Mouse (Mus musculus) midbrain, postnatal 0 days (tissue): Measurements from ENCODE around the gene Lrrc51. TPM values are rescaled to one million over a fixed set of nuclear protein-coding genes. Genes with fewer than 3 reads are reported as not detected.

ENCODE experiments used
- ATAC-seq: fragments of 200-750 bp; cut with Nextera tagmentation; 2 replicates; pipeline ENCODE4 v1.8.0; 2017; ENCODE audit warnings: moderate number of reproducible peaks, mild to moderate bottlenecking, moderate TSS enrichment, moderate library complexity; ENCODE audit not compliant: low FRiP score
- DNase-seq: peaks from one replicate; pipeline ENCODE4 v3.0.0-alpha.2; 2015; ENCODE audit warnings: low spot score
- H3K27ac ChIP-seq: fragments of 300-500 bp; sonication (generic); 2 replicates; pipeline ENCODE4 v1.5.1; 2014; ENCODE audit warnings: low read depth, mild to moderate bottlenecking, low read length, mixed read lengths
- H3K27me3 ChIP-seq: fragments of 300-500 bp; sonication (generic); 2 replicates; pipeline ENCODE4 v1.6.1; 2014; ENCODE audit warnings: low read length, control low read depth, mixed read lengths; ENCODE audit not compliant: insufficient read depth
- H3K36me3 ChIP-seq: fragments of 300-500 bp; sonication (generic); 2 replicates; pipeline ENCODE4 v1.6.1; 2014; ENCODE audit warnings: low read length, control low read depth, mixed read lengths; ENCODE audit not compliant: insufficient read depth
- H3K4me1 ChIP-seq: fragments of 300-500 bp; sonication (generic); 2 replicates; pipeline ENCODE4 v1.6.1; 2014; ENCODE audit warnings: mild to moderate bottlenecking, control low read depth, antibody characterized with exemption, low read length, mixed read lengths; ENCODE audit not compliant: insufficient read depth
- H3K4me2 ChIP-seq: fragments of 300-500 bp; sonication (generic); 2 replicates; pipeline ENCODE4 v1.6.1; 2014; ENCODE audit warnings: low read depth, mild to moderate bottlenecking, low read length, mixed read lengths; ENCODE audit not compliant: poor library complexity, severe bottlenecking
- H3K4me3 ChIP-seq: fragments of 300-500 bp; sonication (generic); 2 replicates; pipeline ENCODE4 v1.5.1; 2014; ENCODE audit warnings: low read depth, mild to moderate bottlenecking, low read length, moderate library complexity
- H3K9ac ChIP-seq: fragments of 300-500 bp; sonication (generic); replicated peaks from 2 replicates; pipeline ENCODE4 v1.6.1; 2014; ENCODE audit warnings: mild to moderate bottlenecking, low read length, moderate library complexity, mixed read lengths; ENCODE audit not compliant: poor library complexity, severe bottlenecking
- H3K9me3 ChIP-seq: fragments of 300-500 bp; sonication (generic); 2 replicates; pipeline ENCODE4 v1.6.1; 2016; ENCODE audit warnings: low read length, control low read depth
- CTCF ChIP-seq: IDR thresholded peaks from 2 replicates; pipeline ENCODE4 v1.5.1; 2016; ENCODE audit warnings: antibody characterized with exemption, mild to moderate bottlenecking
- WGBS: fragments of 180-500 bp; shearing (Covaris S2); extraction: QIAGEN DNeasy Blood & Tissue Kit; methylation state at CpG from one replicate; pipeline ENCODE4 v1.1.7; 2014; 5-methylcytosine and 5-hydroxymethylcytosine counted together
- polyA plus RNA-seq: library from polyadenylated mRNA; unstranded; fragments of >200 nt; fragmentation: Nextera tagmentation; extraction: Ambion mirVana; gene quantifications from 2 replicates; pipeline ENCODE4 v1.2.1, GENCODE M21; 2015
- total RNA-seq: library from RNA; depleted of rRNA; stranded (reverse); fragments of >200 nt; gene quantifications from 2 replicates; pipeline ENCODE4 v1.2.3, GENCODE M21; 2014

The Lrrc51 gene
- total and polyA plus RNA-seq, 2 experiments from 2014 or later = 6.9 to 7.0 TPM

- Histone ChIP-seq H3K4me2 (no peak overlapping the region), H3K27me3 (no peaks in the 10 kb centered on the region), H3K9me3 (no peaks in the 10 kb centered on the region), H3K27ac (no peak overlapping the region), H3K4me3 (no peak overlapping the region), H3K4me1 (no peaks in the 10 kb centered on the region), H3K9ac (no peak overlapping the region), H3K36me3 (no peaks in the 10 kb centered on the region)
- TF ChIP-seq CTCF = no peak
- DNase-seq (no peak), ATAC-seq (no peak)
- 100% methylated on average over 1 of the region's 1 CpGs for WGBS
These were observed 57.7 kb downstream of the Lrrc51 start for GRCm38 (mm10) chr7:101875978-101876377.

GRCm38 (mm10) chr7:101871296-101871695 lies 62.4 kb downstream of the Lrrc51 start:
- WGBS = 75% methylated on average over 3 of the region's 3 CpGs
- Histone ChIP-seq H3K4me3 (no peak overlapping the region), H3K36me3 (no peaks in the 10 kb centered on the region), H3K4me1 (no peaks in the 10 kb centered on the region), H3K9me3 (no peaks in the 10 kb centered on the region), H3K9ac (no peak overlapping the region), H3K27me3 (no peaks in the 10 kb centered on the region), H3K27ac (no peak overlapping the region), H3K4me2 (no peak overlapping the region)
- ATAC-seq = no peak
- DNase-seq = no peak
- TF ChIP-seq CTCF = no peak

- H3K27ac ChIP-seq = no peak within 1 kb of the TSS
- no peak for ATAC-seq
- no peak for TF ChIP-seq CTCF
- H3K4me3 ChIP-seq = no peak within 1 kb of the TSS
- no peaks in the 10 kb centered on the region for H3K9me3 ChIP-seq
- WGBS = 85% methylated on average over 2 of the region's 2 CpGs
- no peak within 1 kb of the TSS for H3K9ac ChIP-seq
- H3K4me2 ChIP-seq = no peak within 1 kb of the TSS
- DNase-seq = no peak
- no peaks in the 10 kb centered on the region for H3K27me3 ChIP-seq
- H3K4me1 ChIP-seq = no peaks in the 10 kb centered on the region
- no peaks in the 10 kb centered on the region for H3K36me3 ChIP-seq
These were observed 63.1 kb downstream of the Lrrc51 start, which contains the start of gene Folr1 for GRCm38 (mm10) chr7:101870629-101871028. Gene Folr1 (minus strand): TSS chr7:101870788.

DNA sequence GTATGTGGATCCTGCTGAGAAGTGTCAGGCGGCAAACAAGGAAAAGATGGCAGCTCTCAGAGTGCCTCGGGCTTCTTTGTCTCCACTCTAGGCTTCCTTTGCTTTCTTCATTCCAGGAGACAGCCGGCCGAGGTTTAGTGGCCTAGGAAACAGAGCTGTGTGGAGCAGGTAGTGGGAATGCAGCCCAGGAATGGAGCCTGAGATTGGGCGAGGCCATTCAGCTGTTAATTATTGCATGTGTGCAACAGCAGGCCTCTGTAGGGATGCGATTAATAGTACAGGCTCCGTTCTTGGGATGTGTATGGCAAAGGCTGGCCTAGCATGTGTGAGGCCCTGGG lies 64.6 kb downstream of the Lrrc51 start:
- Histone ChIP-seq H3K4me1 (no peaks in the 10 kb centered on the region), H3K9ac (no peak overlapping the region), H3K4me2 (no peak overlapping the region), H3K36me3 (no peaks in the 10 kb centered on the region), H3K9me3 (no peaks in the 10 kb centered on the region), H3K27me3 (no peaks in the 10 kb centered on the region), H3K27ac (no peak overlapping the region), H3K4me3 (no peak overlapping the region)
- no peak for ATAC-seq
- TF ChIP-seq CTCF = no peak
- peak; percentile 33 for DNase-seq
- 25% methylated on average over 7 of the region's 7 CpGs for WGBS

GRCm38 (mm10) chr7:101868241-101869162 lies 65.2 kb downstream of the Lrrc51 start:
- peak; percentile 10 for DNase-seq
- WGBS = 31% methylated on average over 13 of the region's 13 CpGs
- no peak overlapping the region for H3K27ac ChIP-seq

GRCm38 (mm10) chr7:101867482-101867881 lies 66.2 kb downstream of the Lrrc51 start:
- Histone ChIP-seq H3K36me3 (no peaks in the 10 kb centered on the region), H3K4me1 (no peaks in the 10 kb centered on the region), H3K27ac (no peak overlapping the region), H3K9me3 (no peaks in the 10 kb centered on the region), H3K4me3 (no peak overlapping the region), H3K9ac (no peak overlapping the region), H3K27me3 (no peaks in the 10 kb centered on the region), H3K4me2 (no peak overlapping the region)
- no peak for TF ChIP-seq CTCF
- WGBS = 97% methylated on average over 4 of the region's 4 CpGs
- ATAC-seq (no peak), DNase-seq (no peak)

More at GRCm38 (mm10) chr7:101868241-101869162, 65.2 kb downstream of the Lrrc51 start:
- no peaks in the 10 kb centered on the region for H3K9me3 ChIP-seq
- TF ChIP-seq CTCF = no peak
- H3K27me3 ChIP-seq = no peaks in the 10 kb centered on the region
- no peak overlapping the region for H3K4me3 ChIP-seq
- H3K4me1 ChIP-seq = no peaks in the 10 kb centered on the region
- ATAC-seq = no peak
- H3K4me2 ChIP-seq = no peak overlapping the region
- no peak overlapping the region for H3K9ac ChIP-seq
- H3K36me3 ChIP-seq = no peaks in the 10 kb centered on the region
